ENCODE assay signal across 8 mouse cellular contexts in the genomic region with DNA sequence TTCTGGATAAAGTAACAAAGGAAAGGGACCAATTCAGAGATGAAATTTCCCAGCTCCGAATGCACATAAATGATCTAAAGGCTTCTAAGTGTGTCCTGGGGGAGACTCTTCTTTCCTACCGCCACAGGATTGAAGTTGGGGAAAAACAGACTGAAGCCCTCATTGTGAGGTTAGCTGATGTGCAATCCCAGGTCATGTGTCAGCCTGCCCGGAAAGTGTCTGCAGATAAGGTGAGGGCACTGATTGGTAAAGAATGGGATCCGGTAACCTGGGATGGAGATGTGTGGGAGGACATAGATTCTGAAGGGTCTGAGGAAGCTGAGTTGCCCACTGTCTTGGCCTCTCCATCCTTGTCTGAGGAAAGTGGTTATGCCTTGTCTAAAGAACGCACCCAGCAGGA. TPM values are rescaled to one million over a fixed set of nuclear protein-coding genes. Genes with fewer than 3 reads are reported as not detected.
DNase-seq lines count a peak whose midpoint lies in the region; ATAC-seq and TF ChIP-seq lines count a peak whose summit lies in the region.

No protein-coding gene starts in this region.

- peak overlapping the region; percentile 59 for H3K4me2 ChIP-seq in lung, postnatal 0 days (replicated peaks; ENCODE audit: low read depth, low read length)
- H3K4me2 ChIP-seq in forebrain, embryonic 11.5 days (ENCODE audit: low read depth, low read length, severe bottlenecking): peak overlapping the region; percentile 71
- H3K4me2 ChIP-seq in limb, embryonic 15.5 days: peak overlapping the region; percentile 81
- H3K4me2 ChIP-seq in stomach, embryonic 15.5 days: peak overlapping the region; percentile 84

- 7% methylated on average over 5 of the region's 5 CpGs for WGBS in lung, postnatal 0 days
- WGBS in forebrain, embryonic 11.5 days: 21% methylated on average over 5 of the region's 5 CpGs
- 17% methylated on average over 5 of the region's 5 CpGs for WGBS in limb, embryonic 15.5 days
- WGBS in stomach, embryonic 15.5 days: 13% methylated on average over 5 of the region's 5 CpGs

- no peaks in the 10 kb centered on the region for H3K27me3 ChIP-seq in lung, postnatal 0 days (replicated peaks; ENCODE audit: insufficient read depth, low read length)
- H3K27me3 ChIP-seq in forebrain, embryonic 11.5 days (ENCODE audit: control insufficient read depth, insufficient read depth, low read length): no peaks in the 10 kb centered on the region
- no peaks in the 10 kb centered on the region for H3K27me3 ChIP-seq in limb, embryonic 15.5 days
- H3K27me3 ChIP-seq in stomach, embryonic 15.5 days (replicated peaks): no peaks in the 10 kb centered on the region

- H3K27ac ChIP-seq in lung, postnatal 0 days (ENCODE audit: low read length): peak overlapping the region; percentile 79; the same call in 1 of the 2 replicates
- no peak overlapping the region for H3K27ac ChIP-seq in forebrain, embryonic 11.5 days (ENCODE audit: low read depth, low read length)
- peak overlapping the region; percentile 88 for H3K27ac ChIP-seq in limb, embryonic 15.5 days
- peak overlapping the region; percentile 68; the same call in 1 of the 2 replicates for H3K27ac ChIP-seq in stomach, embryonic 15.5 days

- no peak for DNase-seq in lung, postnatal 0 days (ENCODE audit: low spot score)
- no peak for DNase-seq in lung, postnatal 25 days (ENCODE audit: low spot score)
- no peak for DNase-seq in forebrain, embryonic 11.5 days (ENCODE audit: low spot score)
- no peak for DNase-seq in T-cell, adult 2 months (ENCODE audit: low spot score)
- DNase-seq in adrenal gland, adult 18-20 months (ENCODE audit: low spot score in 2 of 2): no peak
- DNase-seq in right cerebral cortex, postnatal 25 days: no peak

- H3K4me1 ChIP-seq in lung, postnatal 0 days (ENCODE audit: insufficient read depth, low read depth, low read length): peaks cover 9% of the 10 kb centered on the region
- peaks cover 6% of the 10 kb centered on the region for H3K4me1 ChIP-seq in forebrain, embryonic 11.5 days (replicated peaks; ENCODE audit: control insufficient read depth, insufficient read depth, low read length)
- H3K4me1 ChIP-seq in limb, embryonic 15.5 days: peaks cover 23% of the 10 kb centered on the region
- peaks cover 19% of the 10 kb centered on the region for H3K4me1 ChIP-seq in stomach, embryonic 15.5 days

- peaks cover 6% of the 10 kb centered on the region; the same call in 1 of the 2 replicates for H3K36me3 ChIP-seq in lung, postnatal 0 days (ENCODE audit: insufficient read depth, low read length)
- H3K36me3 ChIP-seq in forebrain, embryonic 11.5 days (ENCODE audit: control insufficient read depth, insufficient read depth, low read length): peaks cover 13% of the 10 kb centered on the region; the same call in 1 of the 2 replicates
- peaks cover 40% of the 10 kb centered on the region for H3K36me3 ChIP-seq in limb, embryonic 15.5 days
- H3K36me3 ChIP-seq in stomach, embryonic 15.5 days: peaks cover 32% of the 10 kb centered on the region; the same call in 1 of the 2 replicates

- no peak for ATAC-seq in lung, postnatal 0 days
- ATAC-seq in forebrain, embryonic 11.5 days (replicated peaks; ENCODE audit: low FRiP score): no peak
- no peak for ATAC-seq in limb, embryonic 15.5 days (ENCODE audit: insufficient number of reproducible peaks, low FRiP score, low TSS enrichment, low read depth)
- ATAC-seq in stomach, embryonic 15.5 days (ENCODE audit: insufficient read depth, low FRiP score, low read depth): no peak

- no peak for TF ChIP-seq CTCF in lung, postnatal 0 days (IDR thresholded peaks at IDR 0.05)

- peak overlapping the region; percentile 81 for H3K4me3 ChIP-seq in lung, postnatal 0 days (ENCODE audit: low read depth, low read length)
- H3K4me3 ChIP-seq in forebrain, embryonic 11.5 days (ENCODE audit: low read depth, low read length): peak overlapping the region; percentile 83
- H3K4me3 ChIP-seq in limb, embryonic 15.5 days: peak overlapping the region; percentile 83
- peak overlapping the region; percentile 96 for H3K4me3 ChIP-seq in stomach, embryonic 15.5 days (replicated peaks)

- peak overlapping the region; percentile 20 for H3K9ac ChIP-seq in lung, postnatal 0 days (replicated peaks; ENCODE audit: low read depth)
- H3K9ac ChIP-seq in forebrain, embryonic 11.5 days (ENCODE audit: low read length): peak overlapping the region; percentile 68
- peak overlapping the region; percentile 57 for H3K9ac ChIP-seq in limb, embryonic 15.5 days
- H3K9ac ChIP-seq in stomach, embryonic 15.5 days: peak overlapping the region; percentile 63

- TF ChIP-seq EP300 in lung, postnatal 0 days (IDR thresholded peaks at IDR 0.05): no peak

- H3K9me3 ChIP-seq in lung, postnatal 0 days (ENCODE audit: low read length): no peaks in the 10 kb centered on the region
- no peaks in the 10 kb centered on the region for H3K9me3 ChIP-seq in forebrain, embryonic 11.5 days (ENCODE audit: control insufficient read depth, low read length)
- H3K9me3 ChIP-seq in limb, embryonic 15.5 days: no peaks in the 10 kb centered on the region
- no peaks in the 10 kb centered on the region for H3K9me3 ChIP-seq in stomach, embryonic 15.5 days

RNA-seq across cellular contexts. Expression of gene Fv1, which starts 0.5 kb away (rescaled TPM):
- 1.9 and 2.4 TPM in 2 replicates for polyA plus RNA-seq in lung, postnatal 0 days (2015; fragmentation: Nextera tagmentation; extraction: Ambion mirVana)
- 15.4 and 17.1 TPM in 2 replicates for polyA plus RNA-seq in forebrain, embryonic 11.5 days (2014; fragmentation: Nextera tagmentation; extraction: Ambion mirVana)
- 8.9 and 9.4 TPM in 2 replicates for polyA plus RNA-seq in limb, embryonic 15.5 days (2015; fragmentation: Nextera tagmentation; extraction: Ambion mirVana)
- 8.8 and 9.8 TPM in 2 replicates for polyA plus RNA-seq in stomach, embryonic 15.5 days (2015; fragmentation: Nextera tagmentation; extraction: Ambion mirVana)
- 10 to 100 TPM; 10.3 to 10.6 TPM for total RNA-seq in adrenal gland, adult 18-20 months (2021)

RNA-seq across cellular contexts. Expression of gene Miip, which starts 0.6 kb away (rescaled TPM):
- 28.5 and 28.6 TPM in 2 replicates for polyA plus RNA-seq in lung, postnatal 0 days (2015; fragmentation: Nextera tagmentation; extraction: Ambion mirVana)
- polyA plus RNA-seq in forebrain, embryonic 11.5 days (2014; fragmentation: Nextera tagmentation; extraction: Ambion mirVana): 53.6 and 54.1 TPM in 2 replicates
- polyA plus RNA-seq in limb, embryonic 15.5 days (2015; fragmentation: Nextera tagmentation; extraction: Ambion mirVana): 30.8 and 36.3 TPM in 2 replicates
- polyA plus RNA-seq in stomach, embryonic 15.5 days (2015; fragmentation: Nextera tagmentation; extraction: Ambion mirVana): 34.6 and 37.6 TPM in 2 replicates
- total RNA-seq in adrenal gland, adult 18-20 months (2021): 10 to 100 TPM; 13.9 to 17.5 TPM

RNA-seq across cellular contexts. Expression of gene Zfp933, which starts 21.1 kb away (rescaled TPM):
- polyA plus RNA-seq in lung, postnatal 0 days (2015; fragmentation: Nextera tagmentation; extraction: Ambion mirVana): 3.6 and 4.8 TPM in 2 replicates
- polyA plus RNA-seq in forebrain, embryonic 11.5 days (2014; fragmentation: Nextera tagmentation; extraction: Ambion mirVana): 6.5 and 8.0 TPM in 2 replicates
- polyA plus RNA-seq in limb, embryonic 15.5 days (2015; fragmentation: Nextera tagmentation; extraction: Ambion mirVana): 5.0 and 5.4 TPM in 2 replicates
- 4.4 and 5.7 TPM in 2 replicates for polyA plus RNA-seq in stomach, embryonic 15.5 days (2015; fragmentation: Nextera tagmentation; extraction: Ambion mirVana)
- 10 to 100 TPM; 20.8 to 38.3 TPM for total RNA-seq in adrenal gland, adult 18-20 months (2021)

RNA-seq across cellular contexts. Expression of gene Mfn2, which starts 35.3 kb away (rescaled TPM):
- 19.7 and 22.5 TPM in 2 replicates for polyA plus RNA-seq in lung, postnatal 0 days (2015; fragmentation: Nextera tagmentation; extraction: Ambion mirVana)
- 47.5 and 49.0 TPM in 2 replicates for polyA plus RNA-seq in forebrain, embryonic 11.5 days (2014; fragmentation: Nextera tagmentation; extraction: Ambion mirVana)
- 37.8 and 42.5 TPM in 2 replicates for polyA plus RNA-seq in limb, embryonic 15.5 days (2015; fragmentation: Nextera tagmentation; extraction: Ambion mirVana)
- polyA plus RNA-seq in stomach, embryonic 15.5 days (2015; fragmentation: Nextera tagmentation; extraction: Ambion mirVana): 32.1 and 37.8 TPM in 2 replicates
- total RNA-seq in adrenal gland, adult 18-20 months (2021): 100 to 1,000 TPM; 187 to 211 TPM

RNA-seq across cellular contexts. Expression of gene Zfp984, which starts 59.6 kb away (rescaled TPM):
- polyA plus RNA-seq in lung, postnatal 0 days (2015; fragmentation: Nextera tagmentation; extraction: Ambion mirVana): 6.8 and 8.0 TPM in 2 replicates
- 7.6 and 9.7 TPM in 2 replicates for polyA plus RNA-seq in forebrain, embryonic 11.5 days (2014; fragmentation: Nextera tagmentation; extraction: Ambion mirVana)
- polyA plus RNA-seq in limb, embryonic 15.5 days (2015; fragmentation: Nextera tagmentation; extraction: Ambion mirVana): 6.7 and 7.7 TPM in 2 replicates
- polyA plus RNA-seq in stomach, embryonic 15.5 days (2015; fragmentation: Nextera tagmentation; extraction: Ambion mirVana): 8.6 and 9.3 TPM in 2 replicates
- 1 to 10 TPM; 2.0 to 4.6 TPM for total RNA-seq in adrenal gland, adult 18-20 months (2021)
